Mouse (Mus musculus): ENCODE measurements around the gene Skap1.

DNA sequence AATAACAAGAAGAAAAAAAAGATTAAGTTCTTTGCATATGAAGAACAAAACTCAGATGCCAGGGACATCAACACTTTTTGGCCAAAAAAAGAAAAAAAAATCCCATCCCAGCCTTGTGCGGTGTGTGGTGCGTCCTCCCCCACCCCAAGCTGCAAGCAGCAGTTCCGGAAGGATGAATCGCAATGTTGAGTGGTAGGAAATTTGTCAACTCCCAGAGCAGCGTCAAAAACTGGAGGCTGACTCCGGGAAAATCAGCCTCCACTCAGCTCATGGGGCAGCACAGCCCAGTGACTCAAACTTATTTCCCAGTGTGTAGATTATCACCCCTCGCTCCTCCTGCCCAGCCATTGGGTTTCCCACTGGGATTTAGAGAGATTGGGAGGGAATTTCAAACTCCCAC is 297.6 kb downstream of the Skap1 start:
- TF ChIP-seq CTCF (IDR thresholded peaks at IDR 0.05; ENCODE audit: borderline replicate concordance, insufficient read depth, low read depth, low read length) (no peak), POLR2A (IDR thresholded peaks at IDR 0.05; ENCODE audit: borderline replicate concordance, insufficient read depth, low read length) (no peak)
